Mouse (Mus musculus): ENCODE measurements around the gene Pde4dip.

DNA sequence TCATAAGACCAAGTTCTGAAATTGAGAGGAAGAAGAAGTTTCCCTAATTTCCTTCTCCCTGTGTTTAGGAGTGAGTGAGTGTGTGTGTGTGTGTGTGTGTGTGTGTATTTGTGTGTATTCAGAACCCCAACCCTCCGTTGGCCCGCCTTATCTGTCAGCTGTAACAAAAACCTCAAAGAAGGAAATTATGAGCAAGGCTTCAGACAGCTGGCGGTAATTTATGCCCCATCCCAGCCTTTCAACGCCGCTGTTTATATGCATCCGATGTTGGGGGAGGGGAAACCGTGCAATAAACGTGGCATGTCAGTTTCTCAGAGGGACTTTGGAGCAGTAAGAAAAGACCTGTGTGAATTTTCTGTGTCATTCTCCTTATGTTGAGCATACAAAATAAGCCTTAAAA lies 12.2 kb downstream of the Pde4dip start:
- TF ChIP-seq EP300 (IDR thresholded peaks at IDR 0.05) (no peak), CTCF (IDR thresholded peaks at IDR 0.05) (no peak)
